Mouse (Mus musculus) heart, embryonic 13.5 days (tissue): ENCODE data around the gene Mbnl1. TPM values are rescaled to one million over a fixed set of nuclear protein-coding genes. Genes with fewer than 3 reads are reported as not detected.

Experiments
- ATAC-seq: fragments of 200-750 bp; cut with Nextera tagmentation; 2 replicates; pipeline ENCODE4 v1.8.0; 2017; ENCODE audit warnings: moderate TSS enrichment; ENCODE audit not compliant: insufficient number of reproducible peaks, low FRiP score, low TSS enrichment; ENCODE audit errors: extremely low read depth
- H3K27ac ChIP-seq: fragments of 300-500 bp; sonication (generic); replicated peaks from 2 replicates; pipeline ENCODE4 v1.5.1; 2015; ENCODE audit warnings: moderate library complexity, mild to moderate bottlenecking, inconsistent platforms
- H3K27me3 ChIP-seq: fragments of 300-500 bp; sonication (generic); replicated peaks from 2 replicates; pipeline ENCODE4 v1.6.1; 2015; ENCODE audit warnings: mild to moderate bottlenecking, inconsistent platforms
- H3K36me3 ChIP-seq: fragments of 300-500 bp; sonication (generic); 2 replicates; pipeline ENCODE4 v1.6.1; 2015; ENCODE audit warnings: mild to moderate bottlenecking, inconsistent platforms
- H3K4me1 ChIP-seq: fragments of 300-500 bp; sonication (generic); 2 replicates; pipeline ENCODE4 v1.6.1; 2015; ENCODE audit warnings: inconsistent platforms
- H3K4me2 ChIP-seq: fragments of 300-500 bp; sonication (generic); 2 replicates; pipeline ENCODE4 v1.6.1; 2015; ENCODE audit warnings: inconsistent platforms, mild to moderate bottlenecking, moderate library complexity
- H3K4me3 ChIP-seq: fragments of 300-500 bp; sonication (generic); 2 replicates; pipeline ENCODE4 v1.5.1; 2015; ENCODE audit warnings: moderate library complexity, mild to moderate bottlenecking, inconsistent platforms
- H3K9ac ChIP-seq: fragments of 300-500 bp; sonication (generic); 2 replicates; pipeline ENCODE4 v1.6.1; 2015; ENCODE audit warnings: inconsistent platforms, mild to moderate bottlenecking, moderate library complexity
- H3K9me3 ChIP-seq: fragments of 300-500 bp; sonication (generic); 2 replicates; pipeline ENCODE4 v1.6.1; 2016; ENCODE audit warnings: inconsistent platforms
- WGBS: fragments of 180-500 bp; shearing (Covaris S2); methylation state at CpG from one replicate; pipeline ENCODE4 v1.1.7; 2015; ENCODE audit warnings: mixed read lengths; 5-methylcytosine and 5-hydroxymethylcytosine counted together
- polyA plus RNA-seq: library from polyadenylated mRNA; unstranded; fragments of >200 nt; fragmentation: Nextera tagmentation; extraction: Ambion mirVana; gene quantifications from 2 replicates; pipeline ENCODE4 v1.2.1, GENCODE M21; 2015

Mbnl1 gene
- polyA plus RNA-seq, 1 experiment from 2014 or later: 66.0 TPM

GRCm38 (mm10) chr3:60473861-60474653 lies 1.4 kb downstream of the Mbnl1 start:
- no peak for ATAC-seq
- Histone ChIP-seq H3K9ac (no peak overlapping the region), H3K27me3 (no peaks in the 10 kb centered on the region), H3K36me3 (no peaks in the 10 kb centered on the region), H3K4me1 (no peaks in the 10 kb centered on the region), H3K4me2 (no peak overlapping the region), H3K27ac (no peak overlapping the region), H3K4me3 (no peak overlapping the region), H3K9me3 (no peaks in the 10 kb centered on the region)
- 84% methylated on average over 11 of the region's 11 CpGs for WGBS

- H3K9ac ChIP-seq: no peak overlapping the region
- H3K27ac ChIP-seq: no peak overlapping the region
- no peaks in the 10 kb centered on the region for H3K36me3 ChIP-seq
- H3K9me3 ChIP-seq: no peaks in the 10 kb centered on the region
- no peaks in the 10 kb centered on the region for H3K27me3 ChIP-seq
- 88% methylated on average over 3 of the region's 3 CpGs for WGBS
- ATAC-seq: no peak
- no peaks in the 10 kb centered on the region for H3K4me1 ChIP-seq
- no peak overlapping the region for H3K4me2 ChIP-seq
- H3K4me3 ChIP-seq: no peak overlapping the region
Measured at GRCm38 (mm10) chr3:60474654-60474972, 2.0 kb downstream of the Mbnl1 start.

GRCm38 (mm10) chr3:60475055-60475454 lies 2.4 kb downstream of the Mbnl1 start:
- Histone ChIP-seq H3K4me2 (no peak overlapping the region), H3K4me3 (no peak overlapping the region), H3K9ac (no peak overlapping the region), H3K27ac (no peak overlapping the region), H3K36me3 (no peaks in the 10 kb centered on the region), H3K4me1 (no peaks in the 10 kb centered on the region), H3K27me3 (no peaks in the 10 kb centered on the region), H3K9me3 (no peaks in the 10 kb centered on the region)
- 78% methylated on average over 2 of the region's 2 CpGs for WGBS
- ATAC-seq: no peak

- Histone ChIP-seq H3K9me3 (no peaks in the 10 kb centered on the region), H3K4me3 (no peak overlapping the region), H3K9ac (no peak overlapping the region), H3K27ac (no peak overlapping the region), H3K4me1 (no peaks in the 10 kb centered on the region), H3K27me3 (no peaks in the 10 kb centered on the region), H3K36me3 (no peaks in the 10 kb centered on the region), H3K4me2 (no peak overlapping the region)
- WGBS: 82% methylated on average over 6 of the region's 6 CpGs
- no peak for ATAC-seq
Measured at GRCm38 (mm10) chr3:60476751-60477255, 4.2 kb downstream of the Mbnl1 start.

- H3K4me3 ChIP-seq: no peak overlapping the region
- H3K27ac ChIP-seq: no peak overlapping the region
- H3K9me3 ChIP-seq: no peaks in the 10 kb centered on the region
- H3K4me1 ChIP-seq: no peaks in the 10 kb centered on the region
- WGBS: 52% methylated on average over 2 of the region's 2 CpGs
- H3K36me3 ChIP-seq: no peaks in the 10 kb centered on the region
- no peak overlapping the region for H3K9ac ChIP-seq
- ATAC-seq: no peak
- H3K4me2 ChIP-seq: no peak overlapping the region
- no peaks in the 10 kb centered on the region for H3K27me3 ChIP-seq
Measured at GRCm38 (mm10) chr3:60478433-60478832, 5.8 kb downstream of the Mbnl1 start.

GRCm38 (mm10) chr3:60480716-60481115 lies 8.1 kb downstream of the Mbnl1 start:
- H3K4me3 ChIP-seq: no peak overlapping the region
- WGBS: 81% methylated on average over 2 of the region's 2 CpGs

GRCm38 (mm10) chr3:60481740-60482399 lies 9.2 kb downstream of the Mbnl1 start:
- Histone ChIP-seq H3K27me3 (no peaks in the 10 kb centered on the region), H3K4me3 (no peak overlapping the region), H3K4me2 (no peak overlapping the region), H3K9ac (no peak overlapping the region), H3K4me1 (0 out of 2 replicates have a peak, but pooled peaks cover 3% of the 10 kb centered on the region), H3K27ac (no peak overlapping the region), H3K36me3 (no peaks in the 10 kb centered on the region), H3K9me3 (no peaks in the 10 kb centered on the region)
- WGBS: 91% methylated on average over 2 of the region's 2 CpGs
- no peak for ATAC-seq

More at GRCm38 (mm10) chr3:60480716-60481115, 8.1 kb downstream of the Mbnl1 start:
- Histone ChIP-seq H3K4me1 (0 out of 2 replicates have a peak, but pooled peaks cover 3% of the 10 kb centered on the region), H3K27ac (no peak overlapping the region), H3K4me2 (no peak overlapping the region), H3K9me3 (no peaks in the 10 kb centered on the region), H3K36me3 (no peaks in the 10 kb centered on the region), H3K9ac (no peak overlapping the region), H3K27me3 (no peaks in the 10 kb centered on the region)
- no peak for ATAC-seq

- Histone ChIP-seq H3K27me3 (no peaks in the 10 kb centered on the region), H3K36me3 (no peaks in the 10 kb centered on the region), H3K27ac (no peak overlapping the region), H3K9ac (no peak overlapping the region), H3K9me3 (no peaks in the 10 kb centered on the region), H3K4me3 (no peak overlapping the region), H3K4me1 (0 out of 2 replicates have a peak, but pooled peaks cover 3% of the 10 kb centered on the region), H3K4me2 (no peak overlapping the region)
- no peak for ATAC-seq
Measured at GRCm38 (mm10) chr3:60483305-60483704, 10.7 kb downstream of the Mbnl1 start.

GRCm38 (mm10) chr3:60485987-60486712 lies 13.5 kb downstream of the Mbnl1 start:
- H3K36me3 ChIP-seq: no peaks in the 10 kb centered on the region
- H3K9me3 ChIP-seq: no peaks in the 10 kb centered on the region
- no peak overlapping the region for H3K27ac ChIP-seq
- H3K27me3 ChIP-seq: no peaks in the 10 kb centered on the region
- WGBS: 75% methylated on average over 4 of the region's 4 CpGs
- ATAC-seq: no peak
- no peak overlapping the region for H3K9ac ChIP-seq
- H3K4me3 ChIP-seq: no peak overlapping the region
- H3K4me1 ChIP-seq: 0 out of 2 replicates have a peak, but pooled peaks cover 3% of the 10 kb centered on the region
- H3K4me2 ChIP-seq: no peak overlapping the region

- Histone ChIP-seq H3K27ac (no peak overlapping the region), H3K9me3 (no peaks in the 10 kb centered on the region), H3K4me1 (0 out of 2 replicates have a peak, but pooled peaks cover 3% of the 10 kb centered on the region), H3K27me3 (no peaks in the 10 kb centered on the region), H3K4me3 (no peak overlapping the region), H3K36me3 (no peaks in the 10 kb centered on the region), H3K4me2 (no peak overlapping the region), H3K9ac (no peak overlapping the region)
- no peak for ATAC-seq
- 75% methylated on average over 3 of the region's 3 CpGs for WGBS
Measured at GRCm38 (mm10) chr3:60486713-60487170, 14.1 kb downstream of the Mbnl1 start.

GRCm38 (mm10) chr3:60489509-60489908 lies 16.9 kb downstream of the Mbnl1 start:
- Histone ChIP-seq H3K4me3 (no peak overlapping the region), H3K4me1 (no peaks in the 10 kb centered on the region), H3K4me2 (no peak overlapping the region), H3K36me3 (no peaks in the 10 kb centered on the region), H3K27me3 (no peaks in the 10 kb centered on the region), H3K9ac (no peak overlapping the region), H3K9me3 (no peaks in the 10 kb centered on the region), H3K27ac (no peak overlapping the region)
- 90% methylated on average over 6 of the region's 6 CpGs for WGBS
- ATAC-seq: no peak
